Mouse (Mus musculus) splenic B cell, adult 2 months (primary cell): ENCODE measurements around the gene Gna13.
"Not testable (repeated sequence)": the region's sequence is repeated elsewhere in the genome, so short reads cannot be mapped to it uniquely, and the experiment has no call there.

Experiments used
- DNase-seq: peaks from one replicate; pipeline ENCODE4 v3.0.0-alpha.2; 2011; ENCODE audit warnings: low read depth, low spot score
- H3K27me3 ChIP-seq: 2 replicates; pipeline ENCODE4 v1.6.1; 2012; ENCODE audit warnings: mild to moderate bottlenecking, low read length, moderate library complexity, mixed read lengths; ENCODE audit not compliant: control insufficient read depth, poor library complexity, insufficient read depth, severe bottlenecking
- H3K36me3 ChIP-seq: 2 replicates; pipeline ENCODE4 v1.6.1; 2012; ENCODE audit warnings: mild to moderate bottlenecking, low read length, moderate library complexity, mixed read lengths; ENCODE audit not compliant: control insufficient read depth, poor library complexity, insufficient read depth, severe bottlenecking

Gna13 gene

GRCm38 (mm10) chr11:109340541-109340940 is 22.1 kb upstream of the Gna13 start:
- Histone ChIP-seq H3K27me3 (no peaks in the 10 kb centered on the region), H3K36me3 (no peaks in the 10 kb centered on the region)
- DNase-seq, result no peak

GRCm38 (mm10) chr11:109342666-109343065 is 20.0 kb upstream of the Gna13 start:
- H3K36me3 ChIP-seq, DNase-seq, H3K27me3 ChIP-seq: not testable (repeated sequence)

- no peak for DNase-seq
- no peaks in the 10 kb centered on the region for H3K36me3 ChIP-seq
- no peaks in the 10 kb centered on the region for H3K27me3 ChIP-seq
These were observed 19.1 kb upstream of the Gna13 start for GRCm38 (mm10) chr11:109343558-109343957.

- DNase-seq, result peak; percentile 58
- Histone ChIP-seq H3K27me3 (no peaks in the 10 kb centered on the region), H3K36me3 (no peaks in the 10 kb centered on the region)
These were observed 18.5 kb upstream of the Gna13 start for GRCm38 (mm10) chr11:109343991-109344599.

- Histone ChIP-seq H3K27me3 (no peaks in the 10 kb centered on the region), H3K36me3 (no peaks in the 10 kb centered on the region)
- peak; percentile 52 for DNase-seq
These were observed 15.2 kb upstream of the Gna13 start for GRCm38 (mm10) chr11:109347242-109347959.

- DNase-seq, result no peak
- Histone ChIP-seq H3K36me3 (no peaks in the 10 kb centered on the region), H3K27me3 (no peaks in the 10 kb centered on the region)
These were observed 14.2 kb upstream of the Gna13 start for GRCm38 (mm10) chr11:109348408-109348807.

- Histone ChIP-seq H3K36me3 (no peaks in the 10 kb centered on the region), H3K27me3 (no peaks in the 10 kb centered on the region)
- DNase-seq, result no peak
These were observed 12.8 kb upstream of the Gna13 start for GRCm38 (mm10) chr11:109349652-109350316.

GRCm38 (mm10) chr11:109350317-109350714 is 12.3 kb upstream of the Gna13 start:
- DNase-seq, result no peak
- Histone ChIP-seq H3K27me3 (no peaks in the 10 kb centered on the region), H3K36me3 (no peaks in the 10 kb centered on the region)

- DNase-seq, result no peak
- H3K27me3 ChIP-seq, result no peaks in the 10 kb centered on the region
- peaks cover 2% of the 10 kb centered on the region; the same call in 1 of the 2 replicates for H3K36me3 ChIP-seq
These were observed 11.1 kb upstream of the Gna13 start for GRCm38 (mm10) chr11:109351489-109351888.

GRCm38 (mm10) chr11:109353391-109354235 is 9.0 kb upstream of the Gna13 start:
- Histone ChIP-seq H3K27me3 (no peaks in the 10 kb centered on the region), H3K36me3 (peaks cover 2% of the 10 kb centered on the region)
- DNase-seq, result no peak

- Histone ChIP-seq H3K27me3 (no peaks in the 10 kb centered on the region), H3K36me3 (peaks cover 2% of the 10 kb centered on the region)
- DNase-seq, result no peak
These were observed 8.4 kb upstream of the Gna13 start for GRCm38 (mm10) chr11:109354236-109354613.

GRCm38 (mm10) chr11:109355771-109356388 is 6.8 kb upstream of the Gna13 start:
- no peaks in the 10 kb centered on the region for H3K27me3 ChIP-seq
- peaks cover 2% of the 10 kb centered on the region for H3K36me3 ChIP-seq
- DNase-seq, result no peak

GRCm38 (mm10) chr11:109357171-109357570 is 5.5 kb upstream of the Gna13 start:
- peaks cover 2% of the 10 kb centered on the region for H3K36me3 ChIP-seq

GRCm38 (mm10) chr11:109358549-109358948 is 4.1 kb upstream of the Gna13 start:
- no peaks in the 10 kb centered on the region for H3K27me3 ChIP-seq
- peaks cover 2% of the 10 kb centered on the region for H3K36me3 ChIP-seq
- DNase-seq, result no peak

More at GRCm38 (mm10) chr11:109357171-109357570, 5.5 kb upstream of the Gna13 start:
- no peaks in the 10 kb centered on the region for H3K27me3 ChIP-seq
- DNase-seq, result no peak
